Mouse (Mus musculus): Measurements from ENCODE around the gene Fkbp11. TPM values are rescaled to one million over a fixed set of nuclear protein-coding genes. Genes with fewer than 3 reads are reported as not detected.

Gene Fkbp11
- total and polyA plus RNA-seq, 3 experiments = 118 to 160 TPM; not detected in 1

Other genes starting within 250 kb of the Fkbp11 start
- gene Lalba, start 245.5 kb downstream of the Fkbp11 start, total RNA-seq (2012; rRNA removed) = not detected in 2 replicates
- not detected for gene Lalba, start 245.5 kb downstream of the Fkbp11 start, polyA plus RNA-seq (2012; ENCODE audit: insufficient read depth in 1 of 2, insufficient read length in 2 of 2, low read depth in 1 of 2, low replicate concordance in 2 of 2, missing spikeins in 1 of 2)
- under 0.01 TPM in 1 of 2 replicates, not detected in the other for gene Olfr279, start 235.8 kb downstream of the Fkbp11 start, total RNA-seq (2012; rRNA removed)
- 10 to 100 TPM in 1 of 2 experiments, under 1 TPM in 1; 0.03 to 81.4 TPM for gene Olfr279, start 235.8 kb downstream of the Fkbp11 start, polyA plus RNA-seq (2012; ENCODE audit: insufficient read depth in 1 of 2, insufficient read length in 2 of 2, low read depth in 1 of 2, low replicate concordance in 2 of 2, missing spikeins in 1 of 2)
- 150 and 157 TPM in 2 replicates for gene Kansl2, start 193.9 kb downstream of the Fkbp11 start, total RNA-seq (2012; rRNA removed)
- gene Kansl2, start 193.9 kb downstream of the Fkbp11 start, polyA plus RNA-seq (2012; ENCODE audit: insufficient read depth in 1 of 2, insufficient read length in 2 of 2, low read depth in 1 of 2, low replicate concordance in 2 of 2, missing spikeins in 1 of 2) = 100 to 1,000 TPM in 1 of 2 experiments, not detected in 1; 170 TPM
- 40.5 and 44.0 TPM in 2 replicates for gene Ccnt1, start 157.3 kb downstream of the Fkbp11 start, total RNA-seq (2012; rRNA removed)
- gene Ccnt1, start 157.3 kb downstream of the Fkbp11 start, polyA plus RNA-seq (2012; ENCODE audit: insufficient read depth in 1 of 2, insufficient read length in 2 of 2, low read depth in 1 of 2, low replicate concordance in 2 of 2, missing spikeins in 1 of 2) = 10 to 100 TPM; 19.5 to 63.2 TPM
- gene 4930415O20Rik, start 157.2 kb downstream of the Fkbp11 start, total RNA-seq (2012; rRNA removed) = 0.50 TPM in 1 of 2 replicates, not detected in the other
- gene 4930415O20Rik, start 157.2 kb downstream of the Fkbp11 start, polyA plus RNA-seq (2012; ENCODE audit: insufficient read depth in 1 of 2, insufficient read length in 2 of 2, low read depth in 1 of 2, low replicate concordance in 2 of 2, missing spikeins in 1 of 2) = under 1 TPM in 1 of 2 experiments, not detected in 1; 0.31 TPM
- 58.9 and 76.0 TPM in 2 replicates for gene Adcy6, start 118.1 kb downstream of the Fkbp11 start, total RNA-seq (2012; rRNA removed)
- gene Adcy6, start 118.1 kb downstream of the Fkbp11 start, polyA plus RNA-seq (2012; ENCODE audit: insufficient read depth in 1 of 2, insufficient read length in 2 of 2, low read depth in 1 of 2, low replicate concordance in 2 of 2, missing spikeins in 1 of 2) = 10 to 100 TPM in 1 of 2 experiments, not detected in 1; 77.3 TPM
- gene Cacnb3, start 97.4 kb downstream of the Fkbp11 start, total RNA-seq (2012; rRNA removed) = 1.4 TPM in 2 replicates
- 1 to 10 TPM in 1 of 2 experiments, not detected in 1; 8.5 TPM for gene Cacnb3, start 97.4 kb downstream of the Fkbp11 start, polyA plus RNA-seq (2012; ENCODE audit: insufficient read depth in 1 of 2, insufficient read length in 2 of 2, low read depth in 1 of 2, low replicate concordance in 2 of 2, missing spikeins in 1 of 2)
- gene Ddx23, start 65.3 kb downstream of the Fkbp11 start, total RNA-seq (2012; rRNA removed) = 193 and 213 TPM in 2 replicates
- gene Ddx23, start 65.3 kb downstream of the Fkbp11 start, polyA plus RNA-seq (2012; ENCODE audit: insufficient read depth in 1 of 2, insufficient read length in 2 of 2, low read depth in 1 of 2, low replicate concordance in 2 of 2, missing spikeins in 1 of 2) = 100 to 1,000 TPM; 194 to 252 TPM
- 5.8 and 6.0 TPM in 2 replicates for gene Rnd1, start 50.7 kb downstream of the Fkbp11 start, total RNA-seq (2012; rRNA removed)
- 1 to 10 TPM in 1 of 2 experiments, not detected in 1; 5.5 TPM for gene Rnd1, start 50.7 kb downstream of the Fkbp11 start, polyA plus RNA-seq (2012; ENCODE audit: insufficient read depth in 1 of 2, insufficient read length in 2 of 2, low read depth in 1 of 2, low replicate concordance in 2 of 2, missing spikeins in 1 of 2)
- not detected in 2 replicates for gene Ccdc65, start 20.0 kb downstream of the Fkbp11 start, total RNA-seq (2012; rRNA removed)
- under 1 TPM in 1 of 2 experiments, not detected in 1; 0.13 TPM for gene Ccdc65, start 20.0 kb downstream of the Fkbp11 start, polyA plus RNA-seq (2012; ENCODE audit: insufficient read depth in 1 of 2, insufficient read length in 2 of 2, low read depth in 1 of 2, low replicate concordance in 2 of 2, missing spikeins in 1 of 2)
- 37.4 and 41.1 TPM in 2 replicates for gene Arf3, start 35.0 kb upstream of the Fkbp11 start, total RNA-seq (2012; rRNA removed)
- gene Arf3, start 35.0 kb upstream of the Fkbp11 start, polyA plus RNA-seq (2012; ENCODE audit: insufficient read depth in 1 of 2, insufficient read length in 2 of 2, low read depth in 1 of 2, low replicate concordance in 2 of 2, missing spikeins in 1 of 2) = 100 to 1,000 TPM; 140 to 239 TPM
- 0.13 and 0.23 TPM in 2 replicates for gene Wnt10b, start 50.0 kb upstream of the Fkbp11 start, total RNA-seq (2012; rRNA removed)
- under 1 TPM in 1 of 2 experiments, not detected in 1; 0.14 TPM for gene Wnt10b, start 50.0 kb upstream of the Fkbp11 start, polyA plus RNA-seq (2012; ENCODE audit: insufficient read depth in 1 of 2, insufficient read length in 2 of 2, low read depth in 1 of 2, low replicate concordance in 2 of 2, missing spikeins in 1 of 2)
- not detected in 2 replicates for gene Wnt1, start 61.7 kb upstream of the Fkbp11 start, total RNA-seq (2012; rRNA removed)
- gene Wnt1, start 61.7 kb upstream of the Fkbp11 start, polyA plus RNA-seq (2012; ENCODE audit: insufficient read depth in 1 of 2, insufficient read length in 2 of 2, low read depth in 1 of 2, low replicate concordance in 2 of 2, missing spikeins in 1 of 2) = not detected
- gene Ddn, start 81.3 kb upstream of the Fkbp11 start, total RNA-seq (2012; rRNA removed) = 2.8 and 4.0 TPM in 2 replicates
- 1 to 10 TPM in 1 of 2 experiments, not detected in 1; 4.2 TPM for gene Ddn, start 81.3 kb upstream of the Fkbp11 start, polyA plus RNA-seq (2012; ENCODE audit: insufficient read depth in 1 of 2, insufficient read length in 2 of 2, low read depth in 1 of 2, low replicate concordance in 2 of 2, missing spikeins in 1 of 2)
- 122 and 126 TPM in 2 replicates for gene Prkag1, start 103.3 kb upstream of the Fkbp11 start, total RNA-seq (2012; rRNA removed)
- 100 to 1,000 TPM; 141 to 348 TPM for gene Prkag1, start 103.3 kb upstream of the Fkbp11 start, polyA plus RNA-seq (2012; ENCODE audit: insufficient read depth in 1 of 2, insufficient read length in 2 of 2, low read depth in 1 of 2, low replicate concordance in 2 of 2, missing spikeins in 1 of 2)
- 12.5 and 15.4 TPM in 2 replicates for gene Kmt2d, start 143.0 kb upstream of the Fkbp11 start, total RNA-seq (2012; rRNA removed)
- 10 to 100 TPM; 42.0 to 47.7 TPM for gene Kmt2d, start 143.0 kb upstream of the Fkbp11 start, polyA plus RNA-seq (2012; ENCODE audit: insufficient read depth in 1 of 2, insufficient read length in 2 of 2, low read depth in 1 of 2, low replicate concordance in 2 of 2, missing spikeins in 1 of 2)
- gene Rhebl1, start 166.3 kb upstream of the Fkbp11 start, total RNA-seq (2012; rRNA removed) = 9.4 and 10.1 TPM in 2 replicates
- 10 to 100 TPM in 1 of 2 experiments, not detected in 1; 16.6 TPM for gene Rhebl1, start 166.3 kb upstream of the Fkbp11 start, polyA plus RNA-seq (2012; ENCODE audit: insufficient read depth in 1 of 2, insufficient read length in 2 of 2, low read depth in 1 of 2, low replicate concordance in 2 of 2, missing spikeins in 1 of 2)
- 0.12 TPM in 1 of 2 replicates, not detected in the other for gene Dhh, start 170.3 kb upstream of the Fkbp11 start, total RNA-seq (2012; rRNA removed)
- not detected for gene Dhh, start 170.3 kb upstream of the Fkbp11 start, polyA plus RNA-seq (2012; ENCODE audit: insufficient read depth in 1 of 2, insufficient read length in 2 of 2, low read depth in 1 of 2, low replicate concordance in 2 of 2, missing spikeins in 1 of 2)
- 7.0 and 13.5 TPM in 2 replicates for gene Lmbr1l, start 190.0 kb upstream of the Fkbp11 start, total RNA-seq (2012; rRNA removed)
- 10 to 100 TPM in 1 of 2 experiments, not detected in 1; 17.3 TPM for gene Lmbr1l, start 190.0 kb upstream of the Fkbp11 start, polyA plus RNA-seq (2012; ENCODE audit: insufficient read depth in 1 of 2, insufficient read length in 2 of 2, low read depth in 1 of 2, low replicate concordance in 2 of 2, missing spikeins in 1 of 2)
- gene Tuba1b, start 206.4 kb upstream of the Fkbp11 start, total RNA-seq (2012; rRNA removed) = 1,577 and 1,672 TPM in 2 replicates
- 1,000 to 10,000 TPM in 1 of 2 experiments, not detected in 1; 1,861 TPM for gene Tuba1b, start 206.4 kb upstream of the Fkbp11 start, polyA plus RNA-seq (2012; ENCODE audit: insufficient read depth in 1 of 2, insufficient read length in 2 of 2, low read depth in 1 of 2, low replicate concordance in 2 of 2, missing spikeins in 1 of 2)
- not detected in 2 replicates for gene Gm49450, start 225.4 kb upstream of the Fkbp11 start, total RNA-seq (2012; rRNA removed)
- gene Gm49450, start 225.4 kb upstream of the Fkbp11 start, polyA plus RNA-seq (2012; ENCODE audit: insufficient read depth in 1 of 2, insufficient read length in 2 of 2, low read depth in 1 of 2, low replicate concordance in 2 of 2, missing spikeins in 1 of 2) = not detected
- gene Tuba1a, start 225.5 kb upstream of the Fkbp11 start, total RNA-seq (2012; rRNA removed) = 112 and 133 TPM in 2 replicates
- gene Tuba1a, start 225.5 kb upstream of the Fkbp11 start, polyA plus RNA-seq (2012; ENCODE audit: insufficient read depth in 1 of 2, insufficient read length in 2 of 2, low read depth in 1 of 2, low replicate concordance in 2 of 2, missing spikeins in 1 of 2) = 10 to 100 TPM in 1 of 2 experiments, not detected in 1; 83.6 TPM

Data from MEL (cell line).